Mouse (Mus musculus): ENCODE measurements around the gene Rsu1. TPM values are rescaled to one million over a fixed set of nuclear protein-coding genes. Genes with fewer than 3 reads are reported as not detected.

Rsu1 gene
- polyA plus RNA-seq, 1 experiment = 61.1 TPM

GRCm38 (mm10) chr2:13275874-13276273 lies 4.7 kb upstream of the Rsu1 start:
- Histone ChIP-seq H3K27ac (ENCODE audit: insufficient read depth, low read depth, low read length) (no peak overlapping the region), H3K4me3 (ENCODE audit: insufficient read depth, low read depth, low read length) (no peak overlapping the region), H3K4me1 (ENCODE audit: control insufficient read depth, insufficient read depth, low read length) (no peaks in the 10 kb centered on the region), H3K27me3 (replicated peaks; ENCODE audit: control insufficient read depth, insufficient read depth, low read length) (no peaks in the 10 kb centered on the region), H3K36me3 (ENCODE audit: control insufficient read depth, insufficient read depth, low read length) (no peaks in the 10 kb centered on the region)
- TF ChIP-seq CTCF (conservative IDR thresholded peaks at IDR 0.05; ENCODE audit: insufficient read depth, insufficient read length, low read depth, low read length) = 0 out of 2 replicates have a peak, but pooled peaks have one; percentile 24
- TF ChIP-seq POLR2A (IDR thresholded peaks at IDR 0.05; ENCODE audit: low read depth, low read length) = no peak
- no peak for DNase-seq
- 63% methylated on average over 7 of the region's 7 CpGs for WGBS

- TF ChIP-seq CTCF (conservative IDR thresholded peaks at IDR 0.05; ENCODE audit: insufficient read depth, insufficient read length, low read depth, low read length) (no peak), POLR2A (IDR thresholded peaks at IDR 0.05; ENCODE audit: low read depth, low read length) (no peak)
- Histone ChIP-seq H3K27me3 (replicated peaks; ENCODE audit: control insufficient read depth, insufficient read depth, low read length) (no peaks in the 10 kb centered on the region), H3K36me3 (ENCODE audit: control insufficient read depth, insufficient read depth, low read length) (no peaks in the 10 kb centered on the region), H3K27ac (ENCODE audit: insufficient read depth, low read depth, low read length) (peak overlapping the region; percentile 48), H3K4me1 (ENCODE audit: control insufficient read depth, insufficient read depth, low read length) (no peaks in the 10 kb centered on the region), H3K4me3 (ENCODE audit: insufficient read depth, low read depth, low read length) (peak overlapping the region; percentile 71)
- 21% methylated on average over 8 of the region's 8 CpGs for WGBS
- DNase-seq = peak; percentile 25
Measured at GRCm38 (mm10) chr2:13270736-13271135, 479 bp downstream of the Rsu1 start.

GRCm38 (mm10) chr2:13268681-13269293 lies 2.4 kb downstream of the Rsu1 start:
- Histone ChIP-seq H3K27ac (ENCODE audit: insufficient read depth, low read depth, low read length) (no peak overlapping the region), H3K27me3 (replicated peaks; ENCODE audit: control insufficient read depth, insufficient read depth, low read length) (no peaks in the 10 kb centered on the region), H3K4me1 (ENCODE audit: control insufficient read depth, insufficient read depth, low read length) (no peaks in the 10 kb centered on the region), H3K4me3 (ENCODE audit: insufficient read depth, low read depth, low read length) (no peak overlapping the region), H3K36me3 (ENCODE audit: control insufficient read depth, insufficient read depth, low read length) (no peaks in the 10 kb centered on the region)
- DNase-seq = no peak
- no peak for TF ChIP-seq POLR2A (IDR thresholded peaks at IDR 0.05; ENCODE audit: low read depth, low read length)
- no peak for TF ChIP-seq CTCF (conservative IDR thresholded peaks at IDR 0.05; ENCODE audit: insufficient read depth, insufficient read length, low read depth, low read length)
- WGBS = 98% methylated on average over 4 of the region's 4 CpGs

- Histone ChIP-seq H3K4me1 (ENCODE audit: control insufficient read depth, insufficient read depth, low read length) (no peaks in the 10 kb centered on the region), H3K27ac (ENCODE audit: insufficient read depth, low read depth, low read length) (no peak overlapping the region), H3K4me3 (ENCODE audit: insufficient read depth, low read depth, low read length) (no peak overlapping the region), H3K36me3 (ENCODE audit: control insufficient read depth, insufficient read depth, low read length) (no peaks in the 10 kb centered on the region), H3K27me3 (replicated peaks; ENCODE audit: control insufficient read depth, insufficient read depth, low read length) (no peaks in the 10 kb centered on the region)
- TF ChIP-seq POLR2A (IDR thresholded peaks at IDR 0.05; ENCODE audit: low read depth, low read length) = no peak
- TF ChIP-seq CTCF (conservative IDR thresholded peaks at IDR 0.05; ENCODE audit: insufficient read depth, insufficient read length, low read depth, low read length) = peak; percentile 47
- peak; percentile 25 for DNase-seq
- WGBS = 42% methylated on average over 4 of the region's 4 CpGs
Measured at GRCm38 (mm10) chr2:13264875-13265274, 6.3 kb downstream of the Rsu1 start.

GRCm38 (mm10) chr2:13263150-13263549 lies 8.1 kb downstream of the Rsu1 start:
- no peak for DNase-seq
- no peaks in the 10 kb centered on the region for H3K27me3 ChIP-seq (replicated peaks; ENCODE audit: control insufficient read depth, insufficient read depth, low read length)
- 62% methylated on average over 4 of the region's 4 CpGs for WGBS

GRCm38 (mm10) chr2:13258606-13259005 lies 12.6 kb downstream of the Rsu1 start:
- 82% methylated on average over 2 of the region's 2 CpGs for WGBS
- no peak overlapping the region for H3K4me3 ChIP-seq (ENCODE audit: insufficient read depth, low read depth, low read length)
- no peak for DNase-seq
- H3K4me1 ChIP-seq (ENCODE audit: control insufficient read depth, insufficient read depth, low read length) = no peaks in the 10 kb centered on the region
- TF ChIP-seq CTCF (conservative IDR thresholded peaks at IDR 0.05; ENCODE audit: insufficient read depth, insufficient read length, low read depth, low read length) (no peak), POLR2A (IDR thresholded peaks at IDR 0.05; ENCODE audit: low read depth, low read length) (no peak)
- H3K27ac ChIP-seq (ENCODE audit: insufficient read depth, low read depth, low read length) = no peak overlapping the region
- no peaks in the 10 kb centered on the region for H3K27me3 ChIP-seq (replicated peaks; ENCODE audit: control insufficient read depth, insufficient read depth, low read length)
- peaks cover 4% of the 10 kb centered on the region for H3K36me3 ChIP-seq (ENCODE audit: control insufficient read depth, insufficient read depth, low read length)

More at GRCm38 (mm10) chr2:13263150-13263549, 8.1 kb downstream of the Rsu1 start:
- Histone ChIP-seq H3K4me3 (ENCODE audit: insufficient read depth, low read depth, low read length) (no peak overlapping the region), H3K36me3 (ENCODE audit: control insufficient read depth, insufficient read depth, low read length) (no peaks in the 10 kb centered on the region; the same call in 1 of the 2 replicates), H3K27ac (ENCODE audit: insufficient read depth, low read depth, low read length) (no peak overlapping the region), H3K4me1 (ENCODE audit: control insufficient read depth, insufficient read depth, low read length) (no peaks in the 10 kb centered on the region)
- no peak for TF ChIP-seq POLR2A (IDR thresholded peaks at IDR 0.05; ENCODE audit: low read depth, low read length)
- TF ChIP-seq CTCF (conservative IDR thresholded peaks at IDR 0.05; ENCODE audit: insufficient read depth, insufficient read length, low read depth, low read length) = no peak

- H3K36me3 ChIP-seq (ENCODE audit: control insufficient read depth, insufficient read depth, low read length) = no peaks in the 10 kb centered on the region
- H3K4me1 ChIP-seq (ENCODE audit: control insufficient read depth, insufficient read depth, low read length) = no peaks in the 10 kb centered on the region
- 60% methylated on average over 9 of the region's 9 CpGs for WGBS
- no peak for DNase-seq
- H3K27me3 ChIP-seq (replicated peaks; ENCODE audit: control insufficient read depth, insufficient read depth, low read length) = no peaks in the 10 kb centered on the region
- H3K27ac ChIP-seq (ENCODE audit: insufficient read depth, low read depth, low read length) = no peak overlapping the region
- H3K4me3 ChIP-seq (ENCODE audit: insufficient read depth, low read depth, low read length) = no peak overlapping the region
- no peak for TF ChIP-seq POLR2A (IDR thresholded peaks at IDR 0.05; ENCODE audit: low read depth, low read length)
- no peak for TF ChIP-seq CTCF (conservative IDR thresholded peaks at IDR 0.05; ENCODE audit: insufficient read depth, insufficient read length, low read depth, low read length)
Measured at GRCm38 (mm10) chr2:13240711-13241110, 30.5 kb downstream of the Rsu1 start.
